Mouse (Mus musculus) gastrocnemius, adult 2 months (tissue): ENCODE data around the gene Fam129b. TPM values are rescaled to one million over a fixed set of nuclear protein-coding genes. Genes with fewer than 3 reads are reported as not detected.

ENCODE experiments used
- DNase-seq: peaks from one replicate; pipeline ENCODE4 v3.0.0; 2022
- H3K27ac ChIP-seq: fragments of 200-600 bp; 2 replicates; pipeline ENCODE4 v1.8.1; 2022; ENCODE audit warnings: mild to moderate bottlenecking
- H3K4me3 ChIP-seq: fragments of 200-600 bp; 2 replicates; pipeline ENCODE4 v1.8.1; 2022; ENCODE audit warnings: mild to moderate bottlenecking, moderate library complexity
- CTCF ChIP-seq: fragments of 200-600 bp; IDR thresholded peaks from 2 replicates; pipeline ENCODE4 v1.8.1; 2022; ENCODE audit warnings: antibody characterized with exemption, mild to moderate bottlenecking, moderate library complexity
- intact Hi-C: fragments of 180-260 bp; cut with DNase I; formaldehyde crosslinking; loops from one replicate; pipeline ENCODE4 v1.15.1; 2025
- total RNA-seq, 2 experiments: library from RNA; stranded (reverse); gene quantifications; 2 replicates each; pipeline ENCODE4 v1.2.3; 2021

The Fam129b gene
- total RNA-seq, 2 experiments from 2014 or later, result 4.8 to 7.2 TPM

GRCm38 (mm10) chr2:32904637-32905036 is 28.7 kb downstream of the Fam129b start:
- no peak for TF ChIP-seq CTCF
- Histone ChIP-seq H3K27ac (peak overlapping the region; percentile 16; the same call in 1 of the 2 replicates), H3K4me3 (no peak overlapping the region)
- intact Hi-C loops, result no loop called here
- no peak for DNase-seq

- intact Hi-C loops, result no loop called here
- H3K27ac ChIP-seq, result no peak overlapping the region
Observed at GRCm38 (mm10) chr2:32905297-32905696, 29.4 kb downstream of the Fam129b start.

GRCm38 (mm10) chr2:32907442-32907841 is 31.5 kb downstream of the Fam129b start:
- H3K27ac ChIP-seq, result peak overlapping the region; percentile 74
- intact Hi-C loops, result no loop called here
- no peak for DNase-seq

More at GRCm38 (mm10) chr2:32905297-32905696, 29.4 kb downstream of the Fam129b start:
- DNase-seq, result no peak
- no peak for TF ChIP-seq CTCF
- H3K4me3 ChIP-seq, result no peak overlapping the region

GRCm38 (mm10) chr2:32908272-32908671 is 32.4 kb downstream of the Fam129b start:
- H3K27ac ChIP-seq, result peak overlapping the region; percentile 74
- no peak for TF ChIP-seq CTCF
- peak; percentile 62 for DNase-seq
- 0 out of 2 replicates have a peak overlapping the region, but pooled peaks have one; percentile 9 for H3K4me3 ChIP-seq
- intact Hi-C loops, result no loop called here

More at GRCm38 (mm10) chr2:32907442-32907841, 31.5 kb downstream of the Fam129b start:
- H3K4me3 ChIP-seq, result no peak overlapping the region
- no peak for TF ChIP-seq CTCF

GRCm38 (mm10) chr2:32908796-32909195 is 32.9 kb downstream of the Fam129b start:
- TF ChIP-seq CTCF, result no peak
- DNase-seq, result no peak
- H3K27ac ChIP-seq, result peak overlapping the region; percentile 74
- intact Hi-C loops, result no loop called here
- H3K4me3 ChIP-seq, result no peak overlapping the region

- intact Hi-C loops, result loop anchor here (2.0 kb wide), 1 partner anchor 47 kb away; no protein-coding TSS in a partner anchor
- no peak for TF ChIP-seq CTCF
- no peak overlapping the region for H3K4me3 ChIP-seq
- no peak overlapping the region for H3K27ac ChIP-seq
- no peak for DNase-seq
Observed at GRCm38 (mm10) chr2:32911639-32912182, 35.8 kb downstream of the Fam129b start.

GRCm38 (mm10) chr2:32912210-32912804 is 36.4 kb downstream of the Fam129b start:
- intact Hi-C loops, result loop anchor here (2.0 kb wide), 1 partner anchor 48 kb away; no protein-coding TSS in a partner anchor
- Histone ChIP-seq H3K4me3 (no peak overlapping the region), H3K27ac (no peak overlapping the region)
- DNase-seq, result peak; percentile 84
- no peak; the same call in 1 of the 2 replicates for TF ChIP-seq CTCF

- Histone ChIP-seq H3K4me3 (no peak overlapping the region), H3K27ac (peak overlapping the region; percentile 82)
- peak; percentile 43 for DNase-seq
- no peak for TF ChIP-seq CTCF
- intact Hi-C loops, result no loop called here
Observed at GRCm38 (mm10) chr2:32914362-32914761, 38.4 kb downstream of the Fam129b start.

- Histone ChIP-seq H3K27ac (peak overlapping the region; percentile 82), H3K4me3 (no peak overlapping the region)
- no peak for TF ChIP-seq CTCF
- intact Hi-C loops, result no loop called here
- DNase-seq, result peak; percentile 69
Observed at GRCm38 (mm10) chr2:32914896-32915295, 39.0 kb downstream of the Fam129b start.

- H3K4me3 ChIP-seq, result no peak overlapping the region
- peak overlapping the region; percentile 53 for H3K27ac ChIP-seq
- intact Hi-C loops, result no loop called here
- DNase-seq, result peak; percentile 51
- TF ChIP-seq CTCF, result no peak
Observed at GRCm38 (mm10) chr2:32917526-32917925, 41.6 kb downstream of the Fam129b start.

- no peak overlapping the region for H3K27ac ChIP-seq
Observed at GRCm38 (mm10) chr2:32918391-32918790, 42.5 kb downstream of the Fam129b start.

GRCm38 (mm10) chr2:32921235-32921634 is 45.3 kb downstream of the Fam129b start:
- no peak overlapping the region for H3K4me3 ChIP-seq
- intact Hi-C loops, result no loop called here
- DNase-seq, result no peak
- TF ChIP-seq CTCF, result no peak
- no peak overlapping the region for H3K27ac ChIP-seq

More at GRCm38 (mm10) chr2:32918391-32918790, 42.5 kb downstream of the Fam129b start:
- intact Hi-C loops, result no loop called here
- H3K4me3 ChIP-seq, result no peak overlapping the region
- DNase-seq, result no peak
- no peak for TF ChIP-seq CTCF

GRCm38 (mm10) chr2:32921801-32922380 is 46.0 kb downstream of the Fam129b start:
- intact Hi-C loops, result no loop called here
- H3K4me3 ChIP-seq, result no peak overlapping the region
- DNase-seq, result no peak
- no peak for TF ChIP-seq CTCF
- H3K27ac ChIP-seq, result no peak overlapping the region
